Mouse (Mus musculus): ENCODE data around the gene Rassf5.

DNA sequence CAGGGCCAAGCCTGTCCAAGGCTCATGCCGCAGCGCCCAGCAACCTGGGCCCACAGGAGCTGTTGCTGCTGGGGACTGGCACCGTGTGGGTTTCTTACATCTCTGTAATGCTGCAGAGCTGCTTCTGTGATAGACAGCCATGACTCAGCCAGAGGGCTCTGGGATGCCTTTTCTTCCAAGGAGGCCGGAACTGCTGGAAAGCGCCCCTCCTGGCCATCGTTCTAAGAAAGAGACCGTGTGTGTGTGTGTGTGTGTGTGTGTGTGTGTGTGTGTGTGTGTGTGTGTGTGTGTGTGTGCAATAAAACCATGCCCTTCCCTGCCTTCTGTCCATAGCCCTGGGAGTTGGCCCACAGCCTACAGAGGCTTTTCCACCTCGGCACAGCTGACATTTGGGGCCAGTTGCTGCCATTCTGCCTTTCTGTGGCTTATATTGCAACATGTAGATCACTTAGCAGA lies 35.1 kb downstream of the Rassf5 start:
- no peak for TF ChIP-seq CTCF (IDR thresholded peaks at IDR 0.05; ENCODE audit: borderline replicate concordance, control insufficient read depth, extremely low read depth, insufficient read depth, low read length, poor library complexity)
- no peak for TF ChIP-seq POLR2A (IDR thresholded peaks at IDR 0.05; ENCODE audit: control insufficient read depth, extremely low read depth, insufficient read depth, low read length, poor library complexity)
